Mouse (Mus musculus): ENCODE data around the gene Fbxo17. TPM values are rescaled to one million over a fixed set of nuclear protein-coding genes. Genes with fewer than 3 reads are reported as not detected.

Gene Fbxo17
- total RNA-seq, 1 experiment: 6.6 TPM

- Histone ChIP-seq H3K36me3 (ENCODE audit: control insufficient read depth, insufficient read depth, low read length, poor library complexity, severe bottlenecking) (peaks cover 5% of the 10 kb centered on the region; the same call in 1 of the 2 replicates), H3K9ac (ENCODE audit: insufficient read depth, low read depth, low read length, poor library complexity, severe bottlenecking) (peak overlapping the region; percentile 76; the same call in 1 of the 2 replicates), H3K4me3 (ENCODE audit: insufficient read depth in 1 of 2, low read depth in 1 of 2, low read length in 2 of 2, poor library complexity in 1 of 2, severe bottlenecking in 1 of 2) (no peak overlapping the region), H3K27ac (ENCODE audit: insufficient read depth, low read depth, low read length, poor library complexity, severe bottlenecking) (no peak overlapping the region), H3K9me3 (ENCODE audit: control insufficient read depth, insufficient read depth, low read depth, low read length) (no peaks in the 10 kb centered on the region), H3K4me1 (ENCODE audit: control insufficient read depth in 2 of 2, insufficient read depth in 2 of 2, low read length in 2 of 2, poor library complexity in 1 of 2) (peaks cover 0 to 4% of the 10 kb centered on the region in 2 experiments; a peak in 1 of 4 replicates)
- DNase-seq (ENCODE audit: low read depth, low spot score): no peak
- in situ Hi-C loops (cut with MboI; ENCODE audit: low sequenced_read_pairs in 2 of 2, unreplicated experiment in 2 of 2): no loop called here
- TF ChIP-seq ZC3H11A (IDR thresholded peaks at IDR 0.05; ENCODE audit: borderline replicate concordance, low read depth, low read length) (no peak), CHD2 (IDR thresholded peaks at IDR 0.05; ENCODE audit: low read depth, low read length) (no peak), ZNF384 (IDR thresholded peaks at IDR 0.05; ENCODE audit: low read depth, low read length) (no peak), MAFK (IDR thresholded peaks at IDR 0.05; ENCODE audit: insufficient read depth, low read depth, low read length) (no peak)
Measured at GRCm38 (mm10) chr7:28765211-28765610, 48.6 kb downstream of the Fbxo17 start.

- peak within 1 kb of the TSS; percentile 76 for H3K9ac ChIP-seq (ENCODE audit: insufficient read depth, low read depth, low read length, poor library complexity, severe bottlenecking)
- peaks cover 0 to 4% of the 10 kb centered on the region in 2 experiments; a peak in 1 of 4 replicates for H3K4me1 ChIP-seq (ENCODE audit: control insufficient read depth in 2 of 2, insufficient read depth in 2 of 2, low read length in 2 of 2, poor library complexity in 1 of 2)
- H3K36me3 ChIP-seq (ENCODE audit: control insufficient read depth, insufficient read depth, low read length, poor library complexity, severe bottlenecking): peaks cover 4% of the 10 kb centered on the region; the same call in 1 of the 2 replicates
- H3K27ac ChIP-seq (ENCODE audit: insufficient read depth, low read depth, low read length, poor library complexity, severe bottlenecking): no peak within 1 kb of the TSS
- TF ChIP-seq ZC3H11A (IDR thresholded peaks at IDR 0.05; ENCODE audit: borderline replicate concordance, low read depth, low read length) (no peak), HCFC1 (IDR thresholded peaks at IDR 0.05; ENCODE audit: borderline replicate concordance, insufficient read depth, low read length) (peak; percentile 100), MAFK (IDR thresholded peaks at IDR 0.05; ENCODE audit: insufficient read depth, low read depth, low read length) (no peak), CHD2 (IDR thresholded peaks at IDR 0.05; ENCODE audit: low read depth, low read length) (peak; percentile 86)
- DNase-seq (ENCODE audit: low read depth, low spot score): peak; percentile 100
- no peaks in the 10 kb centered on the region for H3K9me3 ChIP-seq (ENCODE audit: control insufficient read depth, insufficient read depth, low read depth, low read length)
- peak within 1 kb of the TSS; percentile 82 to 90 for H3K4me3 ChIP-seq (ENCODE audit: insufficient read depth in 1 of 2, low read depth in 1 of 2, low read length in 2 of 2, poor library complexity in 1 of 2, severe bottlenecking in 1 of 2)
- in situ Hi-C loops (cut with MboI; ENCODE audit: low sequenced_read_pairs in 2 of 2, unreplicated experiment in 2 of 2): no loop called here
Measured at GRCm38 (mm10) chr7:28766173-28766879, 49.7 kb downstream of the Fbxo17 start, which contains the start of gene Sirt2. Gene Sirt2 (plus strand): TSS chr7:28766735.

GRCm38 (mm10) chr7:28766910-28767309 lies 50.3 kb downstream of the Fbxo17 start:
- TF ChIP-seq ZNF384 (IDR thresholded peaks at IDR 0.05; ENCODE audit: low read depth, low read length): no peak
- TF ChIP-seq MAFK (IDR thresholded peaks at IDR 0.05; ENCODE audit: insufficient read depth, low read depth, low read length): no peak
- no peak for TF ChIP-seq HCFC1 (IDR thresholded peaks at IDR 0.05; ENCODE audit: borderline replicate concordance, insufficient read depth, low read length)
- no peak for TF ChIP-seq CHD2 (IDR thresholded peaks at IDR 0.05; ENCODE audit: low read depth, low read length)
- TF ChIP-seq ZC3H11A (IDR thresholded peaks at IDR 0.05; ENCODE audit: borderline replicate concordance, low read depth, low read length): no peak
- Histone ChIP-seq H3K36me3 (ENCODE audit: control insufficient read depth, insufficient read depth, low read length, poor library complexity, severe bottlenecking) (no peaks in the 10 kb centered on the region; the same call in 1 of the 2 replicates), H3K4me1 (ENCODE audit: control insufficient read depth in 2 of 2, insufficient read depth in 2 of 2, low read length in 2 of 2, poor library complexity in 1 of 2) (peaks cover 0 to 4% of the 10 kb centered on the region in 2 experiments; a peak in 1 of 4 replicates), H3K4me3 (ENCODE audit: insufficient read depth in 1 of 2, low read depth in 1 of 2, low read length in 2 of 2, poor library complexity in 1 of 2, severe bottlenecking in 1 of 2) (peak overlapping the region; percentile 59 to 73), H3K9ac (ENCODE audit: insufficient read depth, low read depth, low read length, poor library complexity, severe bottlenecking) (peak overlapping the region; percentile 37; the same call in 1 of the 2 replicates), H3K27ac (ENCODE audit: insufficient read depth, low read depth, low read length, poor library complexity, severe bottlenecking) (no peak overlapping the region), H3K9me3 (ENCODE audit: control insufficient read depth, insufficient read depth, low read depth, low read length) (no peaks in the 10 kb centered on the region)
- in situ Hi-C loops (cut with MboI; ENCODE audit: low sequenced_read_pairs in 2 of 2, unreplicated experiment in 2 of 2): no loop called here
- no peak for DNase-seq (ENCODE audit: low read depth, low spot score)

GRCm38 (mm10) chr7:28767462-28767965 lies 50.9 kb downstream of the Fbxo17 start, which contains the start of gene Nfkbib:
Gene Nfkbib (minus strand): TSS chr7:28767512.
- Histone ChIP-seq H3K9ac (ENCODE audit: insufficient read depth, low read depth, low read length, poor library complexity, severe bottlenecking) (peak within 1 kb of the TSS; percentile 37; the same call in 1 of the 2 replicates), H3K36me3 (ENCODE audit: control insufficient read depth, insufficient read depth, low read length, poor library complexity, severe bottlenecking) (no peaks in the 10 kb centered on the region), H3K4me1 (ENCODE audit: control insufficient read depth in 2 of 2, insufficient read depth in 2 of 2, low read length in 2 of 2, poor library complexity in 1 of 2) (peaks cover 0 to 2% of the 10 kb centered on the region in 2 experiments; a peak in 1 of 4 replicates), H3K9me3 (ENCODE audit: control insufficient read depth, insufficient read depth, low read depth, low read length) (no peaks in the 10 kb centered on the region), H3K27ac (ENCODE audit: insufficient read depth, low read depth, low read length, poor library complexity, severe bottlenecking) (no peak within 1 kb of the TSS), H3K4me3 (ENCODE audit: insufficient read depth in 1 of 2, low read depth in 1 of 2, low read length in 2 of 2, poor library complexity in 1 of 2, severe bottlenecking in 1 of 2) (peak within 1 kb of the TSS; percentile 82 to 90)
- DNase-seq (ENCODE audit: low read depth, low spot score): no peak
- in situ Hi-C loops (cut with MboI; ENCODE audit: low sequenced_read_pairs in 2 of 2, unreplicated experiment in 2 of 2): no loop called here
- TF ChIP-seq MAFK (IDR thresholded peaks at IDR 0.05; ENCODE audit: insufficient read depth, low read depth, low read length): no peak
- TF ChIP-seq HCFC1 (IDR thresholded peaks at IDR 0.05; ENCODE audit: borderline replicate concordance, insufficient read depth, low read length): no peak
- no peak for TF ChIP-seq CHD2 (IDR thresholded peaks at IDR 0.05; ENCODE audit: low read depth, low read length)
- no peak for TF ChIP-seq ZNF384 (IDR thresholded peaks at IDR 0.05; ENCODE audit: low read depth, low read length)
- TF ChIP-seq ZC3H11A (IDR thresholded peaks at IDR 0.05; ENCODE audit: borderline replicate concordance, low read depth, low read length): no peak

Measured in ES-E14 (cell line).